Mouse (Mus musculus) embryonic facial prominence, embryonic 11.5 days (tissue): ENCODE measurements around the gene Hus1. TPM values are rescaled to one million over a fixed set of nuclear protein-coding genes. Genes with fewer than 3 reads are reported as not detected.

ENCODE experiments used
- ATAC-seq: fragments of 200-750 bp; cut with Nextera tagmentation; replicated peaks from 2 replicates; pipeline ENCODE4 v1.8.0; 2017; ENCODE audit warnings: low read depth; ENCODE audit not compliant: insufficient number of reproducible peaks, low FRiP score, low TSS enrichment
- DNase-seq: peaks from one replicate; pipeline ENCODE4 v3.0.0-alpha.2; 2015; ENCODE audit warnings: low spot score
- H3K27ac ChIP-seq: fragments of 300-500 bp; sonication (generic); replicated peaks from 2 replicates; pipeline ENCODE4 v1.5.1; 2014; ENCODE audit warnings: mild to moderate bottlenecking, low read depth, low read length, control low read depth
- H3K27me3 ChIP-seq: fragments of 300-500 bp; sonication (generic); 2 replicates; pipeline ENCODE4 v1.6.1; 2014; ENCODE audit warnings: mild to moderate bottlenecking, low read length, moderate library complexity, mixed read lengths; ENCODE audit not compliant: control insufficient read depth, insufficient read depth
- H3K36me3 ChIP-seq: fragments of 300-500 bp; sonication (generic); replicated peaks from 2 replicates; pipeline ENCODE4 v1.6.1; 2014; ENCODE audit warnings: low read depth, mild to moderate bottlenecking, low read length, moderate library complexity, mixed read lengths; ENCODE audit not compliant: control insufficient read depth, insufficient read depth
- H3K4me1 ChIP-seq: fragments of 300-500 bp; sonication (generic); 2 replicates; pipeline ENCODE4 v1.6.1; 2014; ENCODE audit warnings: low read length, mixed read lengths; ENCODE audit not compliant: control insufficient read depth, insufficient read depth
- H3K4me2 ChIP-seq: fragments of 300-500 bp; sonication (generic); 2 replicates; pipeline ENCODE4 v1.6.1; 2014; ENCODE audit warnings: low read depth, mild to moderate bottlenecking, control low read depth, low read length, moderate library complexity
- H3K4me3 ChIP-seq: fragments of 300-500 bp; sonication (generic); 2 replicates; pipeline ENCODE4 v1.5.1; 2014; ENCODE audit warnings: low read depth, low read length, control low read depth
- H3K9ac ChIP-seq: fragments of 300-500 bp; sonication (generic); replicated peaks from 2 replicates; pipeline ENCODE4 v1.6.1; 2014; ENCODE audit warnings: mild to moderate bottlenecking, control low read depth, low read length
- H3K9me3 ChIP-seq: fragments of 300-500 bp; sonication (generic); replicated peaks from 2 replicates; pipeline ENCODE4 v1.6.1; 2016; ENCODE audit warnings: mild to moderate bottlenecking, low read length, inconsistent platforms, mixed read lengths; ENCODE audit not compliant: control insufficient read depth
- WGBS: fragments of 180-500 bp; shearing (Covaris S2); extraction: QIAGEN DNeasy Blood & Tissue Kit; methylation state at CpG from one replicate; pipeline ENCODE4 v1.1.7; 2014; 5-methylcytosine and 5-hydroxymethylcytosine counted together
- polyA plus RNA-seq: library from polyadenylated mRNA; unstranded; fragments of >200 nt; fragmentation: Nextera tagmentation; extraction: Ambion mirVana; gene quantifications from 2 replicates; pipeline ENCODE4 v1.2.1, GENCODE M21; 2014

Gene Hus1
- polyA plus RNA-seq, 1 experiment from 2014 or later: 24.7 TPM

DNA sequence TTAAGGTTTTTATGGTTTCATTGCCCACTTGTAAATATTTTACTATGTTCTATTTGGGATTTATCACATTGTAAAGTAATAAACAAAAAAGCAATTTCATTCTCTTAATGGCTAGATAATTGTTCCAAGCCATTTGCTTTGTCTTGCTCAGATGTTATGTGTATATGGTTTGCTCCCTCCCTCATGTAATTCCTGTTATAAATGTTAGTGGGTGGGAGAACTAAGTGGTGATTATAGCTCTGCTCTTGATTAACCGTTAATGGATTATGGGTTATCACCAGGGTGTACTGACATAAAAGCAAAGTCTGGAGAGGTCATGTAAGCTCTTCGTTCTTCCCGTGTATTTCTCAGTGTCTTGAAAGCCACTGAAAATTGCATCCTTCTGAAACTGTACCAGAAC lies 3.7 kb upstream of the Hus1 start:
- no peaks in the 10 kb centered on the region for H3K4me1 ChIP-seq
- H3K4me2 ChIP-seq: no peak overlapping the region
- H3K9ac ChIP-seq: no peak overlapping the region
- H3K36me3 ChIP-seq: no peaks in the 10 kb centered on the region
- H3K9me3 ChIP-seq: no peaks in the 10 kb centered on the region
- 80% methylated on average over 3 of the region's 3 CpGs for whole genome bisulfite sequencing
- H3K27me3 ChIP-seq: no peaks in the 10 kb centered on the region
- H3K4me3 ChIP-seq: no peak overlapping the region
- H3K27ac ChIP-seq: no peak overlapping the region
- no peak for DNase-seq
- no peak for ATAC-seq

- Histone ChIP-seq H3K27ac (no peak overlapping the region), H3K4me1 (no peaks in the 10 kb centered on the region), H3K4me2 (peak overlapping the region; percentile 41), H3K4me3 (peak overlapping the region; percentile 64), H3K9me3 (no peaks in the 10 kb centered on the region), H3K36me3 (no peaks in the 10 kb centered on the region), H3K9ac (peak overlapping the region; percentile 90), H3K27me3 (no peaks in the 10 kb centered on the region)
- DNase-seq: peak; percentile 47
- ATAC-seq: 0 out of 2 replicates have a peak, but pooled peaks have one; percentile 5
- WGBS: 2% methylated on average over 3 of the region's 3 CpGs
These were observed 357 bp upstream of the Hus1 start for GRCm38 (mm10) chr11:9011348-9011747.

DNA sequence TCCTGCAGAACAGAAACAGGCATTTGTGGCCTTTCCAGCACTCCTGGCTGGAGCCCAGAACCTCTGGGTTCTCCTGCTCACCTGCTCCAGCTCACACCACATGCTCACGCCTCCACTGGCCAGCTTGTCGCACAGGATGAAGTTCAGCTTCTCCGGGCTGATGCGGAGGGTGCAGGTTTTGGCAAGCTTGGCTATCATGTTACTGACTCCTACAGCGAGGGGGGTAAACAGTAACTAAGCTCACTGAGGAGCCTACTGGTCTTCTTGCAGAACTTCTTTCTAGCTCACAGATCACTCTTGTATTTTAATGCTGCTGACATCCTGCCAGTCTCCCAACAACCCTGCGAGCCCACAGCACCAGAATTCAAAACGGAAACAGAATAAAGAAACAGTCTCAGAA lies 575 bp downstream of the Hus1 start:
- peak; percentile 63 for DNase-seq

DNA sequence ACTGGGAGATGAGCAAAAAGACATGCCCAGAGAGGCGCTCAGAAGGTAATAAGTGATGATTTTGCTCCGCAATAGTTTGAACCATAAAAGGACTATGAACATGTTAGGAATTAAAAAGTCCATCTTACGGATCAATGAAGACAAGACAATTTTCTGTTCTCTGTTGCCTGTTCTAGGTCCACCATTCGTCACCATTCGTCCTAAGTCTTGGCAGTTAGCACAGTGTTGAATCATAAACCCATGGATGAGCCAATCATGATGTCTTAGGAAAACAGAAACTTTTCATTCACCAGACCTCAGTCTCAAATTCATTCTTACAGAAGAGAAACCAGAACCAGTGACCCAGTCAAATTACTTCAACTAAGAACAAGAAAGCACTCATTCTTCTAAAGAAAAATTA lies 2.2 kb downstream of the Hus1 start:
- peaks cover 2% of the 10 kb centered on the region; the same call in 1 of the 2 replicates for H3K36me3 ChIP-seq
- no peak for ATAC-seq

More for the DNA sequence above, 575 bp downstream of the Hus1 start:
- ATAC-seq: peak; percentile 78
- Histone ChIP-seq H3K27me3 (no peaks in the 10 kb centered on the region), H3K27ac (peak overlapping the region; percentile 78), H3K4me2 (peak overlapping the region; percentile 41), H3K4me3 (peak overlapping the region; percentile 64), H3K36me3 (no peaks in the 10 kb centered on the region), H3K4me1 (no peaks in the 10 kb centered on the region), H3K9me3 (no peaks in the 10 kb centered on the region), H3K9ac (peak overlapping the region; percentile 90)
- under 1% methylated on average over 7 of the region's 7 CpGs for WGBS

GRCm38 (mm10) chr11:8988084-8988483 lies 22.9 kb downstream of the Hus1 start:
- WGBS: 64% methylated on average over 4 of the region's 4 CpGs
- Histone ChIP-seq H3K27ac (no peak overlapping the region), H3K4me3 (no peak overlapping the region), H3K27me3 (no peaks in the 10 kb centered on the region), H3K9ac (no peak overlapping the region), H3K9me3 (no peaks in the 10 kb centered on the region), H3K4me2 (no peak overlapping the region), H3K36me3 (no peaks in the 10 kb centered on the region; the same call in 1 of the 2 replicates), H3K4me1 (no peaks in the 10 kb centered on the region)
- ATAC-seq (no peak), DNase-seq (no peak)

More for the DNA sequence above, 2.2 kb downstream of the Hus1 start:
- Histone ChIP-seq H3K4me3 (no peak overlapping the region), H3K4me2 (no peak overlapping the region), H3K4me1 (no peaks in the 10 kb centered on the region), H3K27me3 (no peaks in the 10 kb centered on the region), H3K9me3 (no peaks in the 10 kb centered on the region), H3K9ac (no peak overlapping the region), H3K27ac (no peak overlapping the region)
- 94% methylated on average over 5 of the region's 5 CpGs for WGBS
- DNase-seq: no peak

DNA sequence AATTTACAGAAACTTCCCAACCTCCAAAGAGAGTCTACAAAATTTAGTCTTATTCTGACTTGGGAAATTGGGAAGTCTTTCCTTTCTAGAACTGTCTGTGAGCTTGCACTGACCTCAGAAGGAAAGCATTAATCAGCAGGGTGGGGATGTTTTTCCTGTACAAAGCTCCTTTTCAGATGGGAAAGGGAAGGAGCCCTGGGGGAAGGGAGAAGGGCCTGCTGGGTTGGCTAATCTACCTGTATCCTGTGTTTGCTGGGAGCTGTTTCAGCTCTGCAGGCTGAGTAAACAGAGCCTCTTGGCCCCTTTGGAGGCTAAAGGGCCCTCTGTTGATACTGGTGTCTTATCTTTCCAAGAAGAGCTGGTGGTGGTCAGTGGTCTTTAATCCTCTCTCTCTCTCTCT lies 24.9 kb downstream of the Hus1 start:
- H3K4me1 ChIP-seq: no peaks in the 10 kb centered on the region
- ATAC-seq (no peak), DNase-seq (no peak)
- H3K9ac ChIP-seq: no peak overlapping the region
- H3K9me3 ChIP-seq: no peaks in the 10 kb centered on the region
- no peaks in the 10 kb centered on the region for H3K27me3 ChIP-seq
- no peak overlapping the region for H3K4me2 ChIP-seq
- H3K4me3 ChIP-seq: no peak overlapping the region
- no peaks in the 10 kb centered on the region for H3K36me3 ChIP-seq
- no peak overlapping the region for H3K27ac ChIP-seq

DNA sequence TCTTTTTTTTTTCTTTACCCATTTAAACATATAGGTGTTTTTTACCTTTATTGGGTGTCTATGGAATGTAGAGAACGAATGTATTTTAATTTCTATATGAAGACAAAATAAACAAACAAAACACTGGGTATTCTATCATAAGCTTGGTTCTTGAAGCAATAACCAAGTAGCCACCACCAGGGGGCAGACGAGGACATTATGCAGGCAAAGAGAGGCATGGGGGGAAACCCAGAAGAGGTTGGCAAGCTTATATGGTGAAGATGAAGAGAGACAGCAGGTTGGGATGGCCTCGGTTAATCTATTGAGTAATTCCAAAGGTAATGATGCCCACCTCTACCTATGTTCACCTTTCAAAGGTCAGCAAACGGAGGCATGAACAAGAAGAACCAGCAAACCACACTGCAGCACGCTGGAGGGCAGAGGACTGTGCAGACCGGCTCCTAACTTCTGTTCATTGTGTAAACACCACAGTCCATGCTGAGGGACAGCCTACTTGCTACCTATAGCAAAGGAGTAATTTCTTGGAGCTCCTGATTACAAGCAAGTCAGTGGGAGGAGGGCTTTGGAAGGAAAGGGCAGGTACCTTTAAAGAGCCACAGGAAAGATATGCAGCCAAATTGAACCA lies 27.6 kb downstream of the Hus1 start:
- WGBS: 38% methylated on average over 6 of the region's 6 CpGs
- peak; percentile 85 for DNase-seq
- Histone ChIP-seq H3K9ac (no peak overlapping the region), H3K27me3 (no peaks in the 10 kb centered on the region), H3K9me3 (no peaks in the 10 kb centered on the region), H3K36me3 (no peaks in the 10 kb centered on the region), H3K4me1 (no peaks in the 10 kb centered on the region), H3K27ac (no peak overlapping the region), H3K4me3 (no peak overlapping the region), H3K4me2 (no peak overlapping the region)
- ATAC-seq: no peak

DNA sequence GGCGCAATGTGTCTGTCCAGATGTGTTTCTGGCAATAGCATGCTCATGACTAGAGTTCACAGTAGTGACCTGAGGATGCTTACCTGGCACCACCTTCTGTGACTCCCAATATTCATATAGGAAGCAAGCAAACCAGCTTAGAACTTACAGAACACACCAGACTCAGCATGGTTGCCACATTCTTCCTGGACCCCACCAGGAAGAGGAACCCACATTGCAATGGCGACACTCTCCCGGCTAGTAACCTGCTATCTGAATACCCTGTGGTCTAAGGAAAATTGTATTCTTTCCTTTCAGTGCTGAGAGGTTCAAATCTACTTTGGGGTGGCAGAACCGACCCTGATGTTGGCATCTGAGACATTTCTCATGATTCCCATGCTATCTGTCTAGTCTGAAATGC lies 32.8 kb downstream of the Hus1 start:
- 90% methylated on average over 4 of the region's 4 CpGs for WGBS
- H3K36me3 ChIP-seq: no peaks in the 10 kb centered on the region
- DNase-seq (no peak), ATAC-seq (no peak)
- no peaks in the 10 kb centered on the region for H3K9me3 ChIP-seq
- no peak overlapping the region for H3K4me2 ChIP-seq
- no peak overlapping the region for H3K4me3 ChIP-seq
- H3K9ac ChIP-seq: no peak overlapping the region
- H3K27ac ChIP-seq: no peak overlapping the region
- H3K27me3 ChIP-seq: no peaks in the 10 kb centered on the region
- H3K4me1 ChIP-seq: no peaks in the 10 kb centered on the region
